Mouse (Mus musculus): ENCODE data around the gene Tmem89. TPM values are rescaled to one million over a fixed set of nuclear protein-coding genes. Genes with fewer than 3 reads are reported as not detected.

Tmem89 gene
- total and polyA plus RNA-seq, 2 experiments from 2014 or later, result not detected

- Histone ChIP-seq H3K4me2 (ENCODE audit: low read depth, low read length) (no peak overlapping the region), H3K27me3 (ENCODE audit: control insufficient read depth, insufficient read depth, low read length) (no peaks in the 10 kb centered on the region), H3K4me3 (ENCODE audit: low read depth, low read length) (no peak overlapping the region), H3K9me3 (replicated peaks; ENCODE audit: control insufficient read depth, low read length) (no peaks in the 10 kb centered on the region), H3K27ac (ENCODE audit: low read depth) (no peak overlapping the region), H3K36me3 (replicated peaks; ENCODE audit: control insufficient read depth, insufficient read depth, low read length) (no peaks in the 10 kb centered on the region), H3K4me1 (ENCODE audit: control insufficient read depth, insufficient read depth) (no peaks in the 10 kb centered on the region), H3K9ac (replicated peaks; ENCODE audit: low read depth, low read length) (no peak overlapping the region)
- no peak for TF ChIP-seq CTCF (IDR thresholded peaks at IDR 0.05; ENCODE audit: low read depth)
- TF ChIP-seq EP300 (IDR thresholded peaks at IDR 0.05; ENCODE audit: low read depth), result no peak
- DNase-seq (ENCODE audit: low spot score) (no peak), ATAC-seq (ENCODE audit: insufficient read depth, low read depth) (no peak)
- WGBS, result 62% methylated on average over 6 of the region's 6 CpGs
Measured at GRCm38 (mm10) chr9:108964338-108964737, 49.9 kb downstream of the Tmem89 start.

Other genes with a start within 250 kb of the Tmem89 start
- 48.2 and 52.8 TPM in 2 replicates for gene Prkar2a, start 225.3 kb upstream of the Tmem89 start, total RNA-seq (2014; rRNA removed; ENCODE audit: low replicate concordance)
- gene Prkar2a, start 225.3 kb upstream of the Tmem89 start, polyA plus RNA-seq (2015; fragmentation: Nextera tagmentation; extraction: Ambion mirVana), result 17.8 and 20.7 TPM in 2 replicates
- gene Ip6k2, start 130.8 kb upstream of the Tmem89 start, total RNA-seq (2014; rRNA removed; ENCODE audit: low replicate concordance), result 28.9 and 33.1 TPM in 2 replicates
- gene Ip6k2, start 130.8 kb upstream of the Tmem89 start, polyA plus RNA-seq (2015; fragmentation: Nextera tagmentation; extraction: Ambion mirVana), result 20.5 and 22.1 TPM in 2 replicates
- gene Nckipsd, start 106.3 kb upstream of the Tmem89 start, total RNA-seq (2014; rRNA removed; ENCODE audit: low replicate concordance), result 12.0 and 13.7 TPM in 2 replicates
- gene Nckipsd, start 106.3 kb upstream of the Tmem89 start, polyA plus RNA-seq (2015; fragmentation: Nextera tagmentation; extraction: Ambion mirVana), result 8.8 and 10.0 TPM in 2 replicates
- 0.08 TPM in 1 of 2 replicates, not detected in the other for gene Celsr3, start 88.3 kb upstream of the Tmem89 start, total RNA-seq (2014; rRNA removed; ENCODE audit: low replicate concordance)
- gene Celsr3, start 88.3 kb upstream of the Tmem89 start, polyA plus RNA-seq (2015; fragmentation: Nextera tagmentation; extraction: Ambion mirVana), result 0.14 TPM in 2 replicates
- gene Slc26a6, start 61.3 kb upstream of the Tmem89 start, total RNA-seq (2014; rRNA removed; ENCODE audit: low replicate concordance), result 3.6 and 5.7 TPM in 2 replicates
- 8.8 and 9.3 TPM in 2 replicates for gene Slc26a6, start 61.3 kb upstream of the Tmem89 start, polyA plus RNA-seq (2015; fragmentation: Nextera tagmentation; extraction: Ambion mirVana)
- 1,707 and 1,762 TPM in 2 replicates for gene Uqcrc1, start 22.0 kb downstream of the Tmem89 start, total RNA-seq (2014; rRNA removed; ENCODE audit: low replicate concordance)
- gene Uqcrc1, start 22.0 kb downstream of the Tmem89 start, polyA plus RNA-seq (2015; fragmentation: Nextera tagmentation; extraction: Ambion mirVana), result 1,738 and 1,782 TPM in 2 replicates
- gene Col7a1, start 39.0 kb downstream of the Tmem89 start, total RNA-seq (2014; rRNA removed; ENCODE audit: low replicate concordance), result 0.58 and 1.3 TPM in 2 replicates
- 0.47 and 0.57 TPM in 2 replicates for gene Col7a1, start 39.0 kb downstream of the Tmem89 start, polyA plus RNA-seq (2015; fragmentation: Nextera tagmentation; extraction: Ambion mirVana)
- gene Ucn2, start 71.4 kb downstream of the Tmem89 start, total RNA-seq (2014; rRNA removed; ENCODE audit: low replicate concordance), result not detected in 2 replicates
- gene Ucn2, start 71.4 kb downstream of the Tmem89 start, polyA plus RNA-seq (2015; fragmentation: Nextera tagmentation; extraction: Ambion mirVana), result not detected in 2 replicates
- gene Pfkfb4, start 77.2 kb downstream of the Tmem89 start, total RNA-seq (2014; rRNA removed; ENCODE audit: low replicate concordance), result 4.0 and 7.6 TPM in 2 replicates
- gene Pfkfb4, start 77.2 kb downstream of the Tmem89 start, polyA plus RNA-seq (2015; fragmentation: Nextera tagmentation; extraction: Ambion mirVana), result 2.3 and 3.1 TPM in 2 replicates
- 76.9 and 102 TPM in 2 replicates for gene Shisa5, start 123.9 kb downstream of the Tmem89 start, total RNA-seq (2014; rRNA removed; ENCODE audit: low replicate concordance)
- gene Shisa5, start 123.9 kb downstream of the Tmem89 start, polyA plus RNA-seq (2015; fragmentation: Nextera tagmentation; extraction: Ambion mirVana), result 49.0 and 51.8 TPM in 2 replicates
- 21.6 and 44.2 TPM in 2 replicates for gene Trex1, start 145.1 kb downstream of the Tmem89 start, total RNA-seq (2014; rRNA removed; ENCODE audit: low replicate concordance)
- 14.5 and 14.6 TPM in 2 replicates for gene Trex1, start 145.1 kb downstream of the Tmem89 start, polyA plus RNA-seq (2015; fragmentation: Nextera tagmentation; extraction: Ambion mirVana)
- gene Atrip, start 159.5 kb downstream of the Tmem89 start, total RNA-seq (2014; rRNA removed; ENCODE audit: low replicate concordance), result 17.1 and 31.2 TPM in 2 replicates
- 11.1 and 11.7 TPM in 2 replicates for gene Atrip, start 159.5 kb downstream of the Tmem89 start, polyA plus RNA-seq (2015; fragmentation: Nextera tagmentation; extraction: Ambion mirVana)
- 11.6 and 19.5 TPM in 2 replicates for gene Ccdc51, start 167.9 kb downstream of the Tmem89 start, total RNA-seq (2014; rRNA removed; ENCODE audit: low replicate concordance)
- 14.3 and 14.6 TPM in 2 replicates for gene Ccdc51, start 167.9 kb downstream of the Tmem89 start, polyA plus RNA-seq (2015; fragmentation: Nextera tagmentation; extraction: Ambion mirVana)
- 70.4 and 74.5 TPM in 2 replicates for gene Tma7, start 168.0 kb downstream of the Tmem89 start, total RNA-seq (2014; rRNA removed; ENCODE audit: low replicate concordance)
- gene Tma7, start 168.0 kb downstream of the Tmem89 start, polyA plus RNA-seq (2015; fragmentation: Nextera tagmentation; extraction: Ambion mirVana), result 490 and 527 TPM in 2 replicates
- 26.1 and 54.3 TPM in 2 replicates for gene Plxnb1, start 180.8 kb downstream of the Tmem89 start, total RNA-seq (2014; rRNA removed; ENCODE audit: low replicate concordance)
- 3.0 and 3.3 TPM in 2 replicates for gene Plxnb1, start 180.8 kb downstream of the Tmem89 start, polyA plus RNA-seq (2015; fragmentation: Nextera tagmentation; extraction: Ambion mirVana)
- not detected in 2 replicates for gene Fbxw21, start 247.4 kb downstream of the Tmem89 start, total RNA-seq (2014; rRNA removed; ENCODE audit: low replicate concordance)
- gene Fbxw21, start 247.4 kb downstream of the Tmem89 start, polyA plus RNA-seq (2015; fragmentation: Nextera tagmentation; extraction: Ambion mirVana), result not detected in 2 replicates

All from heart, postnatal 0 days (tissue).